ENCODE assay signal across 38 mouse cellular contexts in genomic region chr2:18022886-18023285, GRCm38 (mm10). TPM values are rescaled to one million over a fixed set of nuclear protein-coding genes. Genes with fewer than 3 reads are reported as not detected.
"Had no signal": no experiment of that assay in that cellular context is flagged by ENCODE, and none has a peak within 500 bp of the region (broad histone marks: within the 10 kb centered on the region; RNA-seq: fewer than 3 reads in every experiment).

No protein-coding gene starts in this region.

- H3K9me3 ChIP-seq: embryonic facial prominence, embryonic 10.5 days; embryonic facial prominence, embryonic 12.5 days; embryonic facial prominence, embryonic 13.5 days; embryonic facial prominence, embryonic 15.5 days; forebrain, embryonic 10.5 days; forebrain, embryonic 12.5 days; forebrain, embryonic 13.5 days; forebrain, embryonic 15.5 days had no signal

- H3K4me3 ChIP-seq: embryonic facial prominence, embryonic 10.5 days; embryonic facial prominence, embryonic 12.5 days; embryonic facial prominence, embryonic 13.5 days; embryonic facial prominence, embryonic 15.5 days; erythroblast, embryonic 14.5 days; forebrain, embryonic 10.5 days; forebrain, embryonic 12.5 days; forebrain, embryonic 13.5 days; forebrain, embryonic 15.5 days; gastrocnemius, adult 2 months; heart, adult 2 months had no signal

- H3K9ac ChIP-seq: embryonic facial prominence, embryonic 12.5 days; embryonic facial prominence, embryonic 13.5 days; embryonic facial prominence, embryonic 15.5 days; forebrain, embryonic 12.5 days; forebrain, embryonic 13.5 days; forebrain, embryonic 15.5 days; forebrain, postnatal 0 days had no signal

- DNase-seq: cerebellum, adult 2 months; cerebellum, adult 8-10 months; cerebellum, adult 9-10 months; cerebellum, adult 9-11 months; cerebellum, postnatal 10 days; cerebellum, postnatal 14 days; cerebellum, postnatal 25 days; cerebellum, postnatal 36 days; embryo, embryonic 11 days; forebrain, postnatal 0 days; gastrocnemius, adult 2 months; gastrocnemius, postnatal 10 days; gastrocnemius, postnatal 14 days; gastrocnemius, postnatal 25 days; gastrocnemius, postnatal 36 days; heart, adult 18-20 months; heart, adult 2 months had no signal

- H3K27ac ChIP-seq: embryonic facial prominence, embryonic 10.5 days; embryonic facial prominence, embryonic 12.5 days; embryonic facial prominence, embryonic 13.5 days; embryonic facial prominence, embryonic 15.5 days; forebrain, embryonic 10.5 days; forebrain, embryonic 12.5 days; forebrain, embryonic 13.5 days; forebrain, embryonic 15.5 days; gastrocnemius, adult 2 months; heart, adult 2 months had no signal

- ATAC-seq: forebrain, embryonic 13.5 days; forebrain, embryonic 14.5 days; forebrain, embryonic 15.5 days; forebrain, embryonic 16.5 days; forebrain, postnatal 0 days had no signal

- H3K27me3 ChIP-seq: embryonic facial prominence, embryonic 12.5 days; embryonic facial prominence, embryonic 15.5 days; forebrain, embryonic 12.5 days; forebrain, embryonic 13.5 days; forebrain, embryonic 15.5 days had no signal

- H3K36me3 ChIP-seq: embryonic facial prominence, embryonic 10.5 days; embryonic facial prominence, embryonic 12.5 days; embryonic facial prominence, embryonic 13.5 days; embryonic facial prominence, embryonic 15.5 days; forebrain, embryonic 10.5 days; forebrain, embryonic 12.5 days; forebrain, embryonic 15.5 days had no signal

- H3K4me2 ChIP-seq: embryonic facial prominence, embryonic 12.5 days; embryonic facial prominence, embryonic 13.5 days; embryonic facial prominence, embryonic 15.5 days; forebrain, embryonic 15.5 days had no signal

RNA-seq across cellular contexts. Expression of gene A930004D18Rik, which starts 14.7 kb away (rescaled TPM):
- total RNA-seq: granulocyte monocyte progenitor cell, adult 5-6 weeks had no signal
- polyA plus RNA-seq: erythroblast, embryonic 14.5 days had no signal

RNA-seq across cellular contexts. Expression of gene Skida1, which starts 26.0 kb away (rescaled TPM):
- total RNA-seq: common myeloid progenitor, adult 5-6 weeks; granulocyte monocyte progenitor cell, adult 5-6 weeks had no signal
- polyA plus RNA-seq: erythroblast, embryonic 14.5 days had no signal

RNA-seq across cellular contexts. Expression of gene H2al2a, which starts 26.1 kb away (rescaled TPM):
- total RNA-seq: common myeloid progenitor, adult 5-6 weeks; forebrain, postnatal 0 days; gastrocnemius, adult 18-20 months; gastrocnemius, adult 2 months; gastrocnemius, adult 8-10 months; gastrocnemius, postnatal 10 days; gastrocnemius, postnatal 14 days; gastrocnemius, postnatal 25 days; gastrocnemius, postnatal 36 days; gastrocnemius, postnatal 4 days; granulocyte monocyte progenitor cell, adult 5-6 weeks; heart, adult 18-20 months; heart, adult 2 months had no signal
- polyA plus RNA-seq: cerebellum, adult 2 months; cortical plate, adult 2 months; embryonic facial prominence, embryonic 10.5 days; embryonic facial prominence, embryonic 11.5 days; embryonic facial prominence, embryonic 12.5 days; embryonic facial prominence, embryonic 13.5 days; embryonic facial prominence, embryonic 14.5 days; embryonic facial prominence, embryonic 15.5 days; erythroblast, embryonic 14.5 days; forebrain, embryonic 10.5 days; forebrain, embryonic 11.5 days; forebrain, embryonic 12.5 days; forebrain, embryonic 13.5 days; forebrain, embryonic 14.5 days; forebrain, embryonic 15.5 days; forebrain, embryonic 16.5 days; forebrain, postnatal 0 days; frontal cortex, adult 2 months had no signal
